Mouse (Mus musculus) monocyte, adult 5-6 weeks (primary cell): Measurements from ENCODE around the gene Dppa3. TPM values are rescaled to one million over a fixed set of nuclear protein-coding genes. Genes with fewer than 3 reads are reported as not detected.

Experiments
- ATAC-seq: fragments of 153-309, 156-312 bp; replicated peaks from 2 replicates; pipeline ENCODE4 v1.8.0; 2017; ENCODE audit warnings: mild to moderate bottlenecking; ENCODE audit not compliant: low TSS enrichment, insufficient number of reproducible peaks, severe bottlenecking, poor library complexity, low FRiP score
- total RNA-seq: library from RNA; stranded (forward); fragments of 200-1000, 200-491, 200-594 nt; gene quantifications from 3 replicates; pipeline ENCODE4 v1.2.3, GENCODE M21; 2017

The Dppa3 gene
- total RNA-seq = 8.6 TPM in 1 of 3 replicates, not detected in the others

DNA sequence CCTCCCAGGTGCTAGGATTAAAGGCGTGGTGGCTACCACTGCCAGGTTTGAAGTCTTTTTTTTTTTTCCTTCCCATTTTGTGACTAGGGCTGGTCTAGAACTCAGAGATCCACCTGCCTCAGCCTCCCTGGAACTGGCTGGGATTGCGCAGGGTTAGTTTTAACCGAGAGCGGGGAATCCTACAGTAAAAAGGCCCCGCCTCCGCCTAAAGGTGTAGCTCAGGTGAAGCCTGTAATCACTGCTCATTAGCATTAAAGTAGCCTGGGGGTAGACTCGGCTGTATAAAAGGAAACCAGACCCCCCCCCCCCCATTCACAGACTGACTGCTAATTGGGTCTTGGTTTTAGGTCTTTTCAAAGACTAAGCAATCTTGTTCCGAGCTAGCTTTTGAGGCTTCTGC is at the start of gene Dppa3:
Gene Dppa3, plus strand, starts transcription at position 301 of the 400 bp plus-strand sequence.
- ATAC-seq = no peak

DNA sequence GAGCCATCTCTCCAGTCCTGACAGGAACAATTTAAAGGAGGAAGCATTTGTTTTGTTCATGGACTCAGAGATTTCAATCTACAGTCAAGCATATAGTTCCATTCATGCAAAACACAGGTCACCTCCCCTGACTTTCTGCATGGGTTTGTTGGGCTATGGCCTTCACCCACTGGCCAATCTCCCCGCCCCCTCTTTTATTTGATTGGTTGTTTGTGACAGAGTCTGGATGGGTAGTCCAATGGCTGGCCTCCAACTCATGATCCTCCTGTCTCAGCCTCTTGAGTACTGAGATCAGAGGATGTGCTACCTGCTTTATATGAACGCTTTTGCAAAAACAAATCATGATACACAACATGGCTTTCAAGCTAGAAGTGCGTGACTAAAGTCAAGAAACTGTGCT is 49.2 kb upstream of the Dppa3 start:
- ATAC-seq = no peak

DNA sequence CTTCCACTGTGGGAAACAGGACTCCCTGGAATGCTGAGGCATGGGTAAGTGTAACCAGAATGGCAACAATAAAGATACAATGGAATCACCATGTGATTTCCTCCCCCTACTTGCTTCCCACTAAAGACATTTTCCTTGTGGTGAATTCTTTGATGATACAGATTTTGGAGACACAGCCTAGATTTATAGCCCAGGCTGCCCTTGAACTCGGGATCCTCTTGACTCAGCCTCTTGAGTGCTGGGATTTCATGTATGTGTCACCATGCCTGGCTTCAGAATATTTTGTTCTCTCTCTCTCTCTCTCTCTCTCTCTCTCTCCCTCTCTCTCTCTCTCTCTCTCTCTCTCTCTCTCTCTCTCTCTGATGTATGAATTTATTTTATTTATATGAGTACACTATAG is 47.1 kb upstream of the Dppa3 start:
- no peak for ATAC-seq

DNA sequence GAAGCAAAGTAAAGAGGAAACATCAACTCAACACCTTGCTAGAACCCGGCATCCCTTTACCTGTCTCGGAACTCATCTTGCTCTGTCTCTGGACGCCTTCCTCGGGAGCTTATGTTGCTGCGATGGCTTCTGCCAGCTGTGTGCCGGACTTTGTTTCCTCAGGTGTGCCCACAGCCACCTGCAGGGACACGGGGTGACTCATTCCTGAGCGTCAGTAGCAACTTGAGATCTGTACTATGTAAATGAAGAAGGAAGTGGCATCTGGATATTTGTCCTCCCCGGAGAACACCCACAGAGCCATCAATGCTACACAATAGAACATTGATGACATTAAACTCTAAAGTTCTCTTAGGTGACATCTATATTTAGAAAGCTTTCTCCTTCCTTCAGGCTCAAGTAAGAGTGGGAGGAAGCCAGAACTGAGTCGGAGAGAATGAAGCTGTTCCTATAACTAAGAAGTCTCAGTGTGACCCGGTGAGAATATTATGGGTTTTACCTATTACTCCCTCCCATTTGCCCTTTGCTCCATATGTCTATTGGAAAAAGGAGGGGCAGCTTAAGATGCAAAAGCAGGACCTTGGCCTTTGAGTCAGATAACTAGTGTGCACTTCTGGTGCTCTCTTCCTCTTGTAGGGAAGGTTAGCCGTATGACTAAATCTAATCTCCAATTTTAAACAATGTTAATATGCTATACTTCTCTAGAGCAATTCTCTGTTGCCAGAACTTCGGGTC is 35.0 kb upstream of the Dppa3 start:
- no peak for ATAC-seq

DNA sequence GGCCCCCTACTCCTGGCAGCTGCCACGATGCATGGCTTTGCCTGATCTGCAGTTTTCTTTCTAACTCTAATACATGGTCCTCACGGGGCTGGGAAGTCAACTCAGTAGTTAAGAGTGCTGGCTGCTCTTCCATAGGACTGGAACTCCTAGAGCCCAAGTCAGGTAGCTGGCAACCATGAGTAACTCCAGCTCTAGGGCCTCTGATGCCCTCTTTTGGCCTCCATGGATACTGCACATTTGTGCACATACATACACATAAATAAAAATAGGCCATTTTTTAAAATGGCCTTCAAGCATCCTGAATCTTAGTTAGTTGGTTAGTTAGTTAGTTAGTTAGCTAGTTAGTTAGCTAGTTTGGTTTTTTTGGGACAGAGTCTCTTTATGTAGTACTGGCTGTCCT is 33.3 kb upstream of the Dppa3 start:
- ATAC-seq = no peak

DNA sequence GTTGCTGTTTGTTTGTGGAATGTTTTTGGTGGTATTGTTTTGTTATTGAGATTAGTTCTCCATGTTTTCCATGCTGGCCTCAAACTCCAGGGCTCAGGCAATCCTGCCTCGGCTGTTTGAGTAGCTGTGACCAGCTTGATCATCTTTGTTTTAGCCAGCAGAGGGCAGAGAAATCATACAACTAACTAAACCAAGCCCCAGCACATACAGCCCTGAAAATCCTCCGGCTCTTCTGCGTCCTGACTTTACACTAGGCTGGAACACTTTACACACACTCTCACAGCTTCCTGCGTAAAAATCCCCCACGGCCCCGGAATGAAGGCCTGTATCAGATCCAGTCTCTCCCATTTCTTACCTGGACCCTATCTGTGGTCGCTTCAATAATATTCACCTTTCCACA is 30.6 kb upstream of the Dppa3 start:
- ATAC-seq = no peak

DNA sequence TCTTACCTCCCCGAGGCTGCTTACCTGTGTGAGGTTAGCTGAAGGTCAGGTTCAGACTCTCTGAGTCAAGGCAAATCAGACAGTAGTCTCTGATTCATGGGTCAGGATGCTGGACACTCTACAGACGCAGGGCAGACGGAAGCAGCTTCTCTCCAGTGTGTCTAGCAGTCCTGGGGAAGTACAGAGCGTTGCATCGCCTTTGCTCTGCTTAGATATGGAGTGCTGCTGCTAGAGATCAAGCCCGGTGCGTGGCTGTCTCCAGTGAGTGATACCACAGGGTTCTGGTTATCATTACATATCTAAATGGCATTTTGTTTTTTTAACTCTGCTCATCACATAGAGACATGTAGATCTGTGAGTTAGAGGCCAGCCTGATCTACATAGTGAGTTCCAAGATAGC is 29.6 kb upstream of the Dppa3 start:
- no peak for ATAC-seq

DNA sequence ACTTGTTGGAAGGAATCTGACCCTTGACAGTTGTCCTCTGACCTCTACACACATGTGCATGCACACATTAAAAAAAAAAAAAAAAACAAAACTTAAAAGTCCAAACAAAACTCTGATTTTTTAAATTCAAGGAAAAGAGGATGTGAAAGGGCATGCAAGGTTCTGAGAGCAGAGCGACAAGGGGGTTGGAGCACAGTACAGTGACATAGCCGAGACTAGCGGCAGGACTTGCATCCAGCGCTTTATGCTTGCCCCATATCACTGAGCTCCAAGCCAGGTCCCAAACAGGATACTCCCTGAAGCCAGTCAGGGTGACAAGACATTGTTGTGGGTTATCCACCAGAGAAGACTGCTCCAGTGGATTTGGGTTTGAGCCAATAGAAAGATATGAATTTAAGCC is 28.2 kb upstream of the Dppa3 start:
- ATAC-seq = peak; percentile 37; the same call in 1 of the 2 replicates

DNA sequence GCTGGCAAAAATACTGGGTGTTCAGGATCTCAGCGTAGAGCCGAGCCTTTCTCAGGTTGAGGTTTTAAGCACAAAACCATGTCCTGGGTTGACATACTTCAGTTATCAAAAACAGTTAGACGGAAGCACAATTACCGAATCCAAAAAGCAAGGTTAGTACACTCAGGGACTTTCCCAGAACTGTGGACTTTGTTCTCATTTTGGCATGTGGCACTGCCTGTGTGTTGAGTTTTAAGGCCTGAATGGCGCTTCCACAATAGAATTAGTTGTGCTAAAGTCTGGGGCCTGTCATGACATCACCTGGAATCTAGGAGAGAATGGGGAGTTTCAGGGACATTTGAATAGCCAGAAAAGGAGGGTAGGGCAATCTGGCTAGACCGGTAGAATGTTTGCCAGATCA is 27.8 kb upstream of the Dppa3 start:
- ATAC-seq = no peak; the same call in 1 of the 2 replicates

DNA sequence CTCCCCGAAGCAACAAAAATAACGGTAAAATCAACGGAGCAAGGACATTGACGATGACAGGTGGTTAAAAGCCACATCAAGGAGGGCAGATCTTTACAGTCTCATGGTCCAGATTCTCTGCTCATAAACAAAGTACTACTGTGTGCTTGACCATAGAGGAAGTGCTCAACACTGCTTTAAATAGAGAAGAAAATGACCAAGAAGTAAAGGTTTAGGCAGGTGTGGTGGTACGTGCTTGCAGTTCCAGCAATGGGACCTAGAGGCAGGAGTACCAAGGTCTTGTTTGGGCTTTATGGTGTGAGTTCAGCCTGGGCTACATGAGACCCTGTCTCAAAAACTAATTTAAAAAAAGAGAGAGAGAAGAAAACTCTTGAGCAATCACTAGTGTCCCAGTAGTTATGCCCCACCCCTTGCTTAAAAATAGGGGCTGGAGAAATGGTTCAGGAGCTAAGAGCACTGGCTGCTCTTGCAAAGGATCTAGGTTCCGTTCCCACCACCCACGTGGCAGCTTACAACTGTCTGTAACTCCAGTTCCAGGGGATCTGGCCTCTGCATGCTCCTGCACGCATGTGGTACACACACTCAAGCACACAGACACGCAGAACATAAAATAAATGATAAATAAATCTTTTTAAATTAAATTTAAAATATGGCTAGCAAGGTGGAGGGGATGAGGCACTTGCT is 27.0 kb upstream of the Dppa3 start:
- ATAC-seq = no peak

DNA sequence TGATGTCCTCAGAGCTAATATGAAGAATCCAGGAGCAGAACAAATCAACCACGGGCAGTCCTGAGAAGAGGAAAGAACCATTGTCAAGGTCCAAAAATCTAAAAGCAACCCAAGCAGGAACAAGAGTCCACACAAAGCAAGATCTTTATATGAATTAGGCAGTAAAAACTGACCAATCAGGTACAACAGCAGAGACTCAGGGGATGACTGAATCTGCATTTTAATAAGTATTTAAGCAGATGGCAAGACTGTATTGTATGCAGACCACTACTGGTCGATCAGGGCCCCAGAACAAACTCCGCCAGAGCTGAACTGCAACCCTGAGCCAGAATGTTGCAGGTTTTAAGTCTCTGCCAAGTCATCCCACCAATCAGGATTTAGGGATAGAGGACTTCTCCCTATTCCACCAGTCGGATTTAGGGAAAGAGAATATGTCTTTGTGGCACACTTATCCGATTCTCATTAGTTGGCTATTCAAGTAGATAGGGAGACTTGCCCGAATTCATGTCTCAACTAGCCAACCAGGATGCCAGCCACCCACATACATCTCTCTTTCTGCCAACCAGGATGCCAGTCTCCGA is 26.1 kb upstream of the Dppa3 start:
- ATAC-seq = no peak

DNA sequence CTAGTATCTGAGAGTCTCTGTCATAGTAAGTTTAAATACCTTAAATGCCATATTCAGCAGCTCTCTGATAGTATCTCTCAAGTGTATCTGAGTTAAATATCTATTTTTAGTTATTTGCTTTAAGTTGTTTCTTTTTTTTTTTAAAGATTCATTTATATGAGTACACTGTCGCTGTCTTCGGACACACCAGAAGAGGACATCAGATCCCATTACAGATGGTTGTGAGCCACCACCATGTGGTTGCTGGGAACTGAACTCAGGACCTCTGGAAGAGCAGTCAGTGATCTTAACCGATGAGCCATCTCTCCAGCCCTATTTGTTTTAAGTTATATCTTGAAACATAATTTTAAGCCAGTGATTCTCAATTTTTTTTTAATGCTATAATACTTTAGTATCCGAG is 25.2 kb upstream of the Dppa3 start:
- ATAC-seq = no peak

DNA sequence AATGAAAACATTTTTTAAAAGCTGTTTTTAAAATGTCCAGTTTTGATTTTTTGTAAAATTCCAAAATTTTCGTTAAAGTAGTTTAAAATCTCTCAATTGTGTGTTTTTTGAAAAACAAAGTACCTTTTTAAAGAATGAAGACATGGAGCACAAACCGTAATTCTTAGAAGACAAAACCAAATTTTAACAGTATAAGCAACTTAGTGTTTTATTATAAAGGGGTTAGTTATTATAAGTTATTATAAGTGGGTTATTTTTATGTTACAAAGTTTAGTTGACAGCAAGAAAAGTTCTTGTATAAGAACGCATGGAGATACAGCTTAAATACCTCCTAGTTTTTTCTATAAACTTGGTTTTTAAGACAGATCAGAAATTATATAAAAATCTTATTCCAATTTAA is 24.6 kb upstream of the Dppa3 start:
- no peak for ATAC-seq

DNA sequence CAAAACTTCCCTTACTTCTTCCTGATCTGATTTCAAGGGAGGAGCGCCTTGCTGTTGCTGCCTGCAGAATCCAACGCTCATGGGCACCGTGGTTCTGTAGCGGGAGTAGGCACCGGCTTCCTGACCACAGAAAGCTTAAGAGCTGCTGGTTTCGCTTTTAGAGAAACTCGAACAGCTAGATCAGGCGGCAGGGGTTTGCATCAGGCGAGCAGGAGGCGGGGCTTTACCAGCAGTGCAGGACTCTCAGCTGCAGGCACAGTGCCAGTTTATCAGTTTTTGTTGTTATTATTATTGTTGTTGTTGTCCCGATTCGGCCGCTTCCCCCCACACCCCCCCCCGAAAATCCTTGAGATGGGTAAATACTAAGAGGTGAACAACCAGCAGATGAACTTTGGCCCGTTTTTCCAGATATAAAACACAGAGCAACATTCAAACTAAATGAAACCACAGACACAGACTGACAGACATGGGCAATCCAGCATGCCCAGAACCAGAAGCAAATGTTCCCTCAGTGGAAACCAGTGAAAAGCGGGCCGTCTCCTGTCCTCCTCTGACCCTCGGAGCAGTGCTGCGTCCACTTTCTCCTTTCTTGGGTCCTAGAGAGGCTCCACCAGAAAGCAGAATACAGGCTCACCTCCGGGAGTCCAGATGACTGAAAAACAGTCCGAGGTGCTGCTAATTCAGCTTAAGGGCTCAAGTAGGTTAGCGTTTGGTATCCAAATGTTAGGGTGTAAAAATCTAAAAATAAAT is 23.8 kb upstream of the Dppa3 start, which contains the start of gene Apobec1:
Gene Apobec1, minus strand, starts transcription at position 203 of the 750 bp plus-strand sequence.
- ATAC-seq = peak; percentile 77

DNA sequence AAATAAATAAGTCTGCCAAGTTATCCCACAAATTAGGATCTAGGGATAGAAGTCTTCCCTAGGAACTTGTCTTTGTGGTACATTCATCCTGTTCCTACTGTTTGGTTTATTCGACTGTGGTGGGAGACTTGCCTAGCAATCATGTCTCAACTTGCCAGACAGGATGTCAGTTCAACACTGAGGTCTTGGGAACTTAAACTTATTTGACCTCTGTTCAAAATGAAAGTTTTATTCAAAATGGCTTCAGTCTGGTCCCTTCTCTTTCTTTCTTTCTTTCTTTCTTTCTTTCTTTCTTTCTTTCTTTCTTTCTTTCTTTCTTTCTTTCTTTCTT is 23.3 kb upstream of the Dppa3 start:
- ATAC-seq = no peak

DNA sequence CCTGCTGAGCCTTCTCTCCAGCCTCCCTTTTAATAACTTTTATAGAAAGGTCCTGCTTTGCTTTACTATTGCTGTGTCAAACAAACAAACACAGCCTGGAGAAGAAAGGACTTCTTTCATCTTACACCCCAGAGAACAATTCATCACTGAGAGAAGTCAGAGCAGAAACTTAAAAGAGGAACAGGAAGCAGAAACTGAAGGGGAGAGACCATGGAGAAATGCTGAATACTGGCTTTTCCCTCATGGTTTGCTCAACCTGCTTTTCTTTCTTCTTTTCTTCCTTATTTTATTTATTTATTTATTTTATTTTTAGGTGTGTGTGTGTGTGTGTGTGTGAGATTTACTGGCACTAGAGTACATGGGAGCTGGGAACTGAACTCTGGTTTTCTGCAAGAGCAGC is 21.9 kb upstream of the Dppa3 start:
- ATAC-seq = peak; percentile 41; the same call in 1 of the 2 replicates

DNA sequence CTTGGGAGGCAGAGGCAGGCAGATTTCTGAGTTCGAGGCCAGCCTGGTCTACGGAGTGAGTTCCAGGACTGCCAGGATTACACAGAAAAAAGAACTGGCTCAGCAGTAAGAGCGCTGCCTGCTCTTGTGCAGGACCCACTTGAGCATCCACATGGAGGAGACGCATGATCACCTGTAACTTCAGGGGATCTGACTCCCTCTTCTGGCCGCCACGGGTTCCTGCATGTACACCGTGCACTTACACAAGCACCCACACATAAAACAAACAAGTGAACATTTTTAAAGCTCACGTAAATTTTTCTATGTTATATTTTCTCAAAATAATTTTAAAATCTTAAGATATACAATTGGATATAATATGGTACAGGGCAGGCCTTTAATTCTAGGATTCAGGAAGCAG is 20.7 kb upstream of the Dppa3 start:
- no peak for ATAC-seq

DNA sequence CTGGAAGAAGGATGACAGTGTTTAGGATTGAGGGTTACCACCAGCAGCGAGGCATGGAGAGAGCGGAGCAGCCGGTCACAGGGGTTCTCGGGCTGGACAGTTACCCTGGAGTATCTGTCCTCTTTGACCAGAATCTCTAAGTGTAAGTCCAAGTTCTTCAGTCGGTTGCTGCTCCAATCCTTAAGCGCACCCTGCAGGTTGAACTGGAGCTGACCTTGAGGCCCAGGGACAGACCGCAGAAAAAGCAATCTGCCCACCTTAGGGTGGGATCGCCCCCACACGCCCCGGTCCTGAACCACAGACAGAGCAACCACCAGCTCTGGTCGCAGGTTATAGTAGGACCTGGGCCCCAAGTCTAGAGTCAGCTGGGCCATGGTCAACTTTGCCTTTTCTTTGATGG is 19.5 kb upstream of the Dppa3 start:
- ATAC-seq = no peak

DNA sequence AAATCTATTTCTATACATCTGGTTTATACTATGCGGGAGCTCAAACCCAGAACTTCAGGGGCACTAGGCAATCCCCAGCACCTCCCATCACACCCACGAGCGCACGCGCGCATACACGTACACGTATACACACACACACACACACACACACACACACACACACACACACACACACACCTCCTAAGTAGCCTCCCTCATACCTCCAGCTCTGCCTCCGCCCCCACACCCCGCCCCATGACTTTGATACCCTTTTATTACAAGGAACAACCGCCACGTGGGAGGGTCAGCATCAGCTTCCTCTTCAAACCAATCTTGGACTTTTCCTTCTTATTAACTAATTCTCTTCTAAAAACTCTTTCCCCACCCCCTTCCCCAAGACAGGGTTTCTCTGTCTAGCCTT is 18.5 kb upstream of the Dppa3 start:
- ATAC-seq = no peak
